Mouse (Mus musculus): ENCODE measurements around the gene Gm20683. TPM values are rescaled to one million over a fixed set of nuclear protein-coding genes. Genes with fewer than 3 reads are reported as not detected.

Gene Gm20683
- polyA plus RNA-seq, 1 experiment from 2014 or later = 14.8 TPM

DNA sequence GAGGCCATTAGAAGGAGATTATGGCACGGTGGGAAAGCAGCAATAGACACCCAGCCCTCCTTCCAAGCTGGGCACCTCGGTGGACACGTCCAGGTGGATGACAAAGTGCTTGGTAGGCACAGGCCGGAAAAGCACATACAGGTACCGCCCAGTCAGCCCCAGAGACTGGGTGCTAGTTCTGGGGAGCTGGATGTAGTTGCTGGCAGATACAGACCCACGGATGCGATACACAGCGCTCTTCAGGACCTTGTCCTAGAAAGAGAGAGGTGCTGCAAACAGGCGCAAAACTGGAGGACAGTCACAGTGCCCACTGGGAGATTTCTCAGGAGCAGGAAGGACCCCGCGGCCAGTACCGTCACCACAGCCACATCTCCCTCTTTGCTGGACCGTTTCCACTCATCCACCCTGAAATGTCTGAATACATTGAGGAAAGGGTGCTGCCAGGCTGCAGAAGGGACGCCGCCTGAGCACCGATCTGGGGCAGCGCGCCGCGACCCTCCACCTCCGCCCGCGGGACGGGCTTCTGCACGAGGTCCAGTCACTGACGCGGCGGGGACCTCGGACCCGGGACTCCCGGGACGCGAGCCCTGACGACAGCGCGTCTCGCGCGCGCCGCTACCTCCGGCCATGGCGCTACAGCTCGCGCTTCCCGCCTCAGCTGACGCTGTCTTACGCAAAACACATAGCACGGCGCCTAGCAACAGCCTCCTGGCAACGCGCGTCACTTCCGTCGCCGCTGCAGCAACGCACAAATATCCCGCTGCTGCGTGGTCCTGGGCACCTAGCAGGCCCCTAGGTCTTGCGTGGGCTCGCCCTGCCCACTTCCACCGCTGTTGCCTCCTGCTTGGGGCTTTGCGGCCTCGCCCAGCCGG lies 19.5 kb upstream of the Gm20683 start, which contains the start of gene Wdr90:
Gene Wdr90, minus strand, starts transcription at position 670 of the 872 bp plus-strand sequence.
- peak within 1 kb of the TSS; percentile 92 for H3K4me2 ChIP-seq (ENCODE audit: low read length)
- peak; percentile 96 for ATAC-seq
- H3K27ac ChIP-seq (ENCODE audit: low read depth, low read length) = peak within 1 kb of the TSS; percentile 86
- 4% methylated on average over 65 of the region's 65 CpGs for WGBS
- peaks cover 18% of the 10 kb centered on the region for H3K4me1 ChIP-seq (ENCODE audit: control insufficient read depth, insufficient read depth, low read depth, low read length)
- H3K27me3 ChIP-seq (replicated peaks; ENCODE audit: control insufficient read depth, insufficient read depth, low read length) = no peaks in the 10 kb centered on the region
- H3K4me3 ChIP-seq (ENCODE audit: low read length) = peak within 1 kb of the TSS; percentile 73
- H3K9ac ChIP-seq (ENCODE audit: low read depth, low read length) = peak within 1 kb of the TSS; percentile 77
- no peaks in the 10 kb centered on the region for H3K9me3 ChIP-seq (ENCODE audit: control insufficient read depth, low read length)
- H3K36me3 ChIP-seq (ENCODE audit: control insufficient read depth, insufficient read depth, low read length) = no peaks in the 10 kb centered on the region

- Histone ChIP-seq H3K27ac (ENCODE audit: low read depth, low read length) (no peak overlapping the region), H3K4me3 (ENCODE audit: low read length) (no peak overlapping the region), H3K4me2 (ENCODE audit: low read length) (no peak overlapping the region; the same call in 1 of the 2 replicates), H3K9me3 (ENCODE audit: control insufficient read depth, low read length) (no peaks in the 10 kb centered on the region), H3K36me3 (ENCODE audit: control insufficient read depth, insufficient read depth, low read length) (peaks cover 3% of the 10 kb centered on the region; the same call in 1 of the 2 replicates), H3K4me1 (ENCODE audit: control insufficient read depth, insufficient read depth, low read depth, low read length) (peaks cover 18% of the 10 kb centered on the region), H3K9ac (ENCODE audit: low read depth, low read length) (no peak overlapping the region), H3K27me3 (replicated peaks; ENCODE audit: control insufficient read depth, insufficient read depth, low read length) (no peaks in the 10 kb centered on the region)
- no peak for ATAC-seq
- 94% methylated on average over 6 of the region's 6 CpGs for WGBS
Measured at GRCm38 (mm10) chr17:25860229-25860628, 18.7 kb upstream of the Gm20683 start.

DNA sequence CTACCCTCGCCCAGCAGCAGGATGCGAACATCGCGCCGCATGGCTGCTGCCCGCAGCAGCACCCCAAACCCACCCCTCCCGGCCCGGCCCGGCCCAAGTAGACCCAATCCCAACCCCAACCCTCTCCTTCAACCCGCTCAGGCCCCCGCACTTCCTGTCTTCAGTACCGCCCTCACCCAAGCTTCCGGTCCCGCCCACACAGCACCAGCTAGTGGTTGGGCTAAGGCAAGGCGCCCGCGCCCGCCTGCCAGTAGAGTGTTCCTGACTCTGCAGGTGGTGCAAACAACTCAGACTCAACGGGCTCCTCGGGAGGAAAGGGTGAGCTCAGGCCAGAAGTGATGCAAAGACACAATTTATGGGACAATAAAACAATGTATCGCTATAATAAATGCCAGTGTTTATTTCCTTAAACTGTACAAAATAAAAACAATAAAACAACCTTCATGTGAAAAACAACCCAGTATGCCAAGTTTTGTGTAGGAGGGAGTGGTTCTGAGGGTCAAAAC lies 2.9 kb upstream of the Gm20683 start, which contains the start of gene Rhot2:
Gene Rhot2, minus strand, starts transcription at position 456 of the 506 bp plus-strand sequence.
- peak within 1 kb of the TSS; percentile 78 for H3K27ac ChIP-seq (ENCODE audit: low read depth, low read length)
- peak within 1 kb of the TSS; percentile 87 for H3K9ac ChIP-seq (ENCODE audit: low read depth, low read length)
- peak within 1 kb of the TSS; percentile 87 for H3K4me3 ChIP-seq (ENCODE audit: low read length)
- H3K36me3 ChIP-seq (ENCODE audit: control insufficient read depth, insufficient read depth, low read length) = peaks cover 36% of the 10 kb centered on the region
- ATAC-seq = peak; percentile 95
- H3K27me3 ChIP-seq (replicated peaks; ENCODE audit: control insufficient read depth, insufficient read depth, low read length) = no peaks in the 10 kb centered on the region
- no peaks in the 10 kb centered on the region for H3K9me3 ChIP-seq (ENCODE audit: control insufficient read depth, low read length)
- peak within 1 kb of the TSS; percentile 95 for H3K4me2 ChIP-seq (ENCODE audit: low read length)
- H3K4me1 ChIP-seq (ENCODE audit: control insufficient read depth, insufficient read depth, low read depth, low read length) = peaks cover 15% of the 10 kb centered on the region
- WGBS = 1% methylated on average over 21 of the region's 21 CpGs

- ATAC-seq = peak; percentile 59
- H3K36me3 ChIP-seq (ENCODE audit: control insufficient read depth, insufficient read depth, low read length) = peaks cover 43% of the 10 kb centered on the region
Measured at GRCm38 (mm10) chr17:25843636-25844395, 2.3 kb upstream of the Gm20683 start.

GRCm38 (mm10) chr17:25843122-25843521 lies 1.6 kb upstream of the Gm20683 start:
- WGBS = 88% methylated on average over 4 of the region's 4 CpGs
- no peak for ATAC-seq
- Histone ChIP-seq H3K4me2 (ENCODE audit: low read length) (peak overlapping the region; percentile 95), H3K4me3 (ENCODE audit: low read length) (peak overlapping the region; percentile 87; the same call in 1 of the 2 replicates), H3K9me3 (ENCODE audit: control insufficient read depth, low read length) (no peaks in the 10 kb centered on the region), H3K9ac (ENCODE audit: low read depth, low read length) (no peak overlapping the region), H3K36me3 (ENCODE audit: control insufficient read depth, insufficient read depth, low read length) (peaks cover 40% of the 10 kb centered on the region), H3K27ac (ENCODE audit: low read depth, low read length) (no peak overlapping the region), H3K4me1 (ENCODE audit: control insufficient read depth, insufficient read depth, low read depth, low read length) (peaks cover 16% of the 10 kb centered on the region), H3K27me3 (replicated peaks; ENCODE audit: control insufficient read depth, insufficient read depth, low read length) (no peaks in the 10 kb centered on the region)

More at GRCm38 (mm10) chr17:25843636-25844395, 2.3 kb upstream of the Gm20683 start:
- 3% methylated on average over 38 of the region's 38 CpGs for WGBS
- Histone ChIP-seq H3K9ac (ENCODE audit: low read depth, low read length) (peak overlapping the region; percentile 87), H3K27me3 (replicated peaks; ENCODE audit: control insufficient read depth, insufficient read depth, low read length) (no peaks in the 10 kb centered on the region), H3K4me3 (ENCODE audit: low read length) (peak overlapping the region; percentile 87), H3K27ac (ENCODE audit: low read depth, low read length) (peak overlapping the region; percentile 78), H3K4me2 (ENCODE audit: low read length) (peak overlapping the region; percentile 95), H3K9me3 (ENCODE audit: control insufficient read depth, low read length) (no peaks in the 10 kb centered on the region), H3K4me1 (ENCODE audit: control insufficient read depth, insufficient read depth, low read depth, low read length) (peaks cover 15% of the 10 kb centered on the region)

DNA sequence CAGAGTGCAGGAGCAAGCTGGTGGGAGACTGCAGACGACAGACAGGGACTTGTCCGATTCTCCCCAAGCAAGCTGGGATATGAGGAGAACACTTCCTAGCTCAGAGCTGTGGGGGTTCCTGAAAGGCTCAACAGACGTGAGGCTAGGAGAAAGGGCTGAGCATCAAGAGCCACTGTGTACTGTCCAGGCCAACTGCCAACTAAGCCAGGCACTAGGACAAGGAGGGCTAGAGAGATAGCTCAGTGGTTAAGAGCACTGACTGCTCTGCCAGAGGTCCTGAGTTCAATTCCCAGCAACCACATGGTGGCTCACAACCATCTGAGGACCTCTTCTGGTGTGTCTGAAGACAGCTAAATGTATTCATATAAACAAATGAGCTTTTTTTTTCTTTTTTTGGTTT lies 946 bp upstream of the Gm20683 start:
- Histone ChIP-seq H3K27ac (ENCODE audit: low read depth, low read length) (no peak overlapping the region), H3K36me3 (ENCODE audit: control insufficient read depth, insufficient read depth, low read length) (peaks cover 40% of the 10 kb centered on the region), H3K4me2 (ENCODE audit: low read length) (no peak overlapping the region), H3K4me3 (ENCODE audit: low read length) (no peak overlapping the region), H3K27me3 (replicated peaks; ENCODE audit: control insufficient read depth, insufficient read depth, low read length) (no peaks in the 10 kb centered on the region), H3K4me1 (ENCODE audit: control insufficient read depth, insufficient read depth, low read depth, low read length) (peaks cover 23% of the 10 kb centered on the region), H3K9ac (ENCODE audit: low read depth, low read length) (no peak overlapping the region), H3K9me3 (ENCODE audit: control insufficient read depth, low read length) (no peaks in the 10 kb centered on the region)
- no peak for ATAC-seq
- 80% methylated on average over 3 of the region's 3 CpGs for WGBS

DNA sequence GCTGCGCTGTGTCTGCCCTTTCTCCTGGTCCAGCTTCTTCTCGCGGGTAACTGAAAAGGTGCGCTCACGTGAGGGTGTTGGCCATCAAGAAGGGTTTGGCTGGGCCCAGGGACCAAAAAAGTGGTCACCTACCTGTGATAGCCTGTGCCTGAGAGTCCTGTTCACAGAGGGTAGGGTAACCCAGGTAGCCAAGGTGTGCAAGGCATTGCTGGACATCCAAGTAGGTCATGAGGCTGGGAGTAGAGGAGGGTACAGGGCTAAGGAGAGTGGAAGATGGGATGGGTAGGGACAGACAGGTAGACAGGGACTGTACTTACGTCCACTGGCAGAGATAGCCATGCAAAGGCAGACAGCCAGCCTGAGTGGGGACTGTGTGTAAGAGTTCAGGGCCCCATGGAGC lies 1.0 kb downstream of the Gm20683 start:
- Histone ChIP-seq H3K4me1 (ENCODE audit: control insufficient read depth, insufficient read depth, low read depth, low read length) (peaks cover 42% of the 10 kb centered on the region), H3K9ac (ENCODE audit: low read depth, low read length) (no peak overlapping the region), H3K4me3 (ENCODE audit: low read length) (no peak overlapping the region), H3K27me3 (replicated peaks; ENCODE audit: control insufficient read depth, insufficient read depth, low read length) (no peaks in the 10 kb centered on the region), H3K9me3 (ENCODE audit: control insufficient read depth, low read length) (no peaks in the 10 kb centered on the region), H3K27ac (ENCODE audit: low read depth, low read length) (no peak overlapping the region), H3K4me2 (ENCODE audit: low read length) (no peak overlapping the region), H3K36me3 (ENCODE audit: control insufficient read depth, insufficient read depth, low read length) (peaks cover 38% of the 10 kb centered on the region)
- 98% methylated on average over 6 of the region's 6 CpGs for WGBS
- ATAC-seq = no peak

DNA sequence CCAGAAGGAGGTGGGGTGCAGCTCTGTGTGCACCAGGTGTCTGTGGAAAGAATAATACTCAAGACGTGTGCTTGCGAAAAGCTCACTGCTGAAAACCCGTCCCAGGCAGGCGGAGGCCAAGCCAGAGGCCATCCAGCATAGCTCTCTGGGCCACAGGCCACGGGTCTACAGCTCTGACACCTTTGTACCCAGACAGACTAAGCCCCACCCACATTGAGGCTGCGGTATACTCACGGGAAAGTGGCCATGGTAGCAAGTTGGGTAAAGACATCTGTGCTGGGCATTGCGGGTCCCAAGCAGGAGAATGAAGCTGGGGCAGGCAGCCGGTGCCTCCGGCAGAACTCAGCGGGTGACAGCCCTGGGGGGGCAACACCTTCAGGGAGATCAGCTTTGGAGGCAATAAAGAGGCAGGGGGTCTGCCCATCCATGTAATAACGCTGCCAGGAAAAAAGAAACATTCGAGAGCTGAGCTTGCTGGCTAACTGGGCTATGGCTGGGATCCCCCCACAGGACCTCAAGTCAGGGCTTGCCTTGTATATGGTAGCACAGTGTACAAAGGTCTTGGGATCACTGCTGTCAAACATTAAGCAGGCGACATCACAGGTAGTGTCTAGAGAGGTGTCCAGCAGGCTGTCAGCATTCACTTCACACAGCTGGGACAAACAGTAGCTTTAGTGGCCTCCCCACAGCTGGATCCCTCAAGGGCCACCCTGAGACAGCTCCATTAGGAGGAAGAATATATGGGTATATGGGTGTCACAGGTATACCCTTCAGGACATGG lies 1.9 kb downstream of the Gm20683 start:
- no peak overlapping the region for H3K4me2 ChIP-seq (ENCODE audit: low read length)
- no peak overlapping the region for H3K4me3 ChIP-seq (ENCODE audit: low read length)
- H3K9me3 ChIP-seq (ENCODE audit: control insufficient read depth, low read length) = no peaks in the 10 kb centered on the region
- WGBS = 84% methylated on average over 14 of the region's 14 CpGs
- no peak overlapping the region for H3K27ac ChIP-seq (ENCODE audit: low read depth, low read length)
- H3K36me3 ChIP-seq (ENCODE audit: control insufficient read depth, insufficient read depth, low read length) = peaks cover 40% of the 10 kb centered on the region
- H3K27me3 ChIP-seq (replicated peaks; ENCODE audit: control insufficient read depth, insufficient read depth, low read length) = no peaks in the 10 kb centered on the region
- H3K9ac ChIP-seq (ENCODE audit: low read depth, low read length) = no peak overlapping the region
- ATAC-seq = no peak
- H3K4me1 ChIP-seq (ENCODE audit: control insufficient read depth, insufficient read depth, low read depth, low read length) = peaks cover 46% of the 10 kb centered on the region
